Mouse (Mus musculus): ENCODE measurements around the gene Mymx. TPM values are rescaled to one million over a fixed set of nuclear protein-coding genes. Genes with fewer than 3 reads are reported as not detected.
A peak's percentile ranks its signal among the peaks of the same experiment; 100 is the strongest.

The Mymx gene
- polyA plus RNA-seq, 2 experiments = 37.8 to 53.5 TPM

DNA sequence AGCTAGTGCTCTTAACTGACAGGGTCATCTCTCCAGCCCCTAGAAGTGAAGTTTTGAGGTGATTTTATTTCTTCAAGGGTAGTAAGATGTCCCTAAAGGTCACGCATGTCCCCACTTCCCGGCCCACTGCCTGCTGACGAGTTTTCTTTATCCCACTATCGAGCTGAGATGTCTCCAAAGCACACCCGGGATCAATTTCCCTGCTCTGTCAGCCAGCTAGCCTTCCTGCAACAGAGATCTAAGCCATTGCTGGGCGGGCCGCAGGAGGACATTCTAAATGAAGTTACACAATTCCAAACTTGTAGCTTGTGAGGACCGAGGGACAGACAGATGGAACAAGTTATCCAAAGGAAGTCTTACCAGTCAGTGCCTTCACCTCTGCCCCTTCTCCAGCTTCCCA is 1.6 kb downstream of the Mymx start:
- H3K4me2 ChIP-seq (replicated peaks; ENCODE audit: low read depth, low read length, severe bottlenecking) = no peak overlapping the region
- TF ChIP-seq POLR2A (IDR thresholded peaks at IDR 0.05; ENCODE audit: borderline replicate concordance, extremely low read depth, insufficient read depth, insufficient read length) = no peak
- H3K36me3 ChIP-seq (ENCODE audit: control insufficient read depth, insufficient read depth, low read length) = no peaks in the 10 kb centered on the region
- 0 out of 2 replicates have a peak, but pooled peaks cover 18% of the 10 kb centered on the region for H3K27me3 ChIP-seq (ENCODE audit: control insufficient read depth, insufficient read depth, low read length)
- ATAC-seq (ENCODE audit: low FRiP score, low read depth) = no peak
- no peak overlapping the region for H3K27ac ChIP-seq (replicated peaks; ENCODE audit: low read depth, low read length)
- H3K4me3 ChIP-seq (replicated peaks; ENCODE audit: low read length) = no peak overlapping the region
- no peaks in the 10 kb centered on the region for H3K9me3 ChIP-seq (ENCODE audit: control insufficient read depth, low read length)
- H3K4me1 ChIP-seq (ENCODE audit: control insufficient read depth, insufficient read depth, low read length) = peaks cover 17% of the 10 kb centered on the region
- H3K9ac ChIP-seq (ENCODE audit: low read depth, low read length, severe bottlenecking) = no peak overlapping the region
- DNase-seq (ENCODE audit: low spot score) = no peak
- 50% methylated on average over 8 of the region's 8 CpGs for WGBS

DNA sequence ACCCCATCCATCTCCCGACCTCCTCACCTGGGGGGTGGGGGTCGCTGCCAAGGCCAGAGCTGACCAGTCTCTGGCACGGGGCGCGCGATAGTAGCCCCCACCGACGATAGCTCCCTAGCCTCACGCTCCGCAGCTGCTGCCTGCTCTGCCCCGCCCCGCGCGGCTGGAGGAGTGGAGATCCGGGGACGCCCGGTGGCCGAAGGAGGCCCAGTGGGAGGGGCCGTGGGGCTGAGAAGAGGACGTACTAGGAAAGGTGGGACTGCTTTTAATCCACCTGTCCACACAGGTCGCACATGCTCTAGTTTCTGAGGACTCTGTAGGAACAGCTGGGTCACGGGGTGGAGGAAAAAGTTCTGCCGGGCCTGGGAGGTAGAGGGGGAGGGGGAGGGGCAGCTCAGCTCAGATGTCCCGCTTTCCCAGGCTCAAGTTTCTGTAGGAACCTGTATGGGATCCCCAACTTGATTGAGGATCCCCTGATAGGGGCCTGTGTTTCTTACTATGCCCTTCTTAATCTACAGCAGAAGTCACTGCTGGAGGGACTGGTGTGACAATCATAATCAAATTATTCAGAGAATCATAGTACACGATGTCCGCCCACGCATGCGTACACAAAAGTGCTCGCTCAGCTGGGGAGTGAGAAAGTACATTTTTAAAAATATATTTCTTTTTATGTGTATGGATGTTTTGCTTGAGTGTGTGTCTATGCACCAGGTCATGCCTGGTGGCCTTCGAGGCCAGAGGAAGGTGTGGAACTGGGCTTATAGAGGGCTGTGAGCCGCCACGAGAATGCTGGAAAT is 2.3 kb downstream of the Mymx start, which contains the start of gene Slc29a1:
TSS of gene Slc29a1 (minus strand) at position 161 of the 797 bp plus-strand sequence.
- no peaks in the 10 kb centered on the region for H3K9me3 ChIP-seq (ENCODE audit: control insufficient read depth, low read length)
- peak within 1 kb of the TSS; percentile 56 for H3K4me2 ChIP-seq (replicated peaks; ENCODE audit: low read depth, low read length, severe bottlenecking)
- TF ChIP-seq POLR2A (IDR thresholded peaks at IDR 0.05; ENCODE audit: borderline replicate concordance, extremely low read depth, insufficient read depth, insufficient read length) = no peak
- no peaks in the 10 kb centered on the region for H3K36me3 ChIP-seq (ENCODE audit: control insufficient read depth, insufficient read depth, low read length)
- WGBS = 18% methylated on average over 31 of the region's 32 CpGs
- no peak within 1 kb of the TSS for H3K27ac ChIP-seq (replicated peaks; ENCODE audit: low read depth, low read length)
- H3K4me3 ChIP-seq (replicated peaks; ENCODE audit: low read length) = peak within 1 kb of the TSS; percentile 31
- ATAC-seq (ENCODE audit: low FRiP score, low read depth) (peak; percentile 30; the same call in 1 of the 2 replicates), DNase-seq (ENCODE audit: low spot score) (no peak)
- H3K9ac ChIP-seq (ENCODE audit: low read depth, low read length, severe bottlenecking) = peak within 1 kb of the TSS; percentile 12; the same call in 1 of the 2 replicates
- H3K27me3 ChIP-seq (ENCODE audit: control insufficient read depth, insufficient read depth, low read length) = 0 out of 2 replicates have a peak, but pooled peaks cover 18% of the 10 kb centered on the region
- H3K4me1 ChIP-seq (ENCODE audit: control insufficient read depth, insufficient read depth, low read length) = peaks cover 22% of the 10 kb centered on the region

DNA sequence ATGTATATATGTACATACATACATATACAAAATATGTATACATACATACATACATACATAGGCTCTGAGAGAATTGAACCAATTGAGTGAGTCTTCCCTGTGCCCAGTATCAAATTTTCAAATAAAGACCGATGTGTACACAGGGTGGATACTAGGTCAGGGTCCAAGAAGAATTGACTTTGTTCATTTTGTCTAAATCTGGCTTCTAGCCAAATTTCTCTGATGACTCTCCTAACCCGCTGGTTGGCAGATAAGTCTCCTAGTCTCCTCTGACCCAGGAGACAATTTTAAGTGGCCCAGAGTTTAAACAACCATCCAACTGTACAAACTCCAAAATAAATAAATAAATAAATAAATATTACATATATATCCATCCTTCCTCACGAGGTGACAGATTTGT is 3.0 kb downstream of the Mymx start:
- H3K4me3 ChIP-seq (replicated peaks; ENCODE audit: low read length) = peak overlapping the region; percentile 31; the same call in 1 of the 2 replicates
- no peak overlapping the region for H3K27ac ChIP-seq (replicated peaks; ENCODE audit: low read depth, low read length)
- WGBS = 63% methylated on average over 3 of the region's 3 CpGs
- H3K36me3 ChIP-seq (ENCODE audit: control insufficient read depth, insufficient read depth, low read length) = no peaks in the 10 kb centered on the region
- H3K4me2 ChIP-seq (replicated peaks; ENCODE audit: low read depth, low read length, severe bottlenecking) = peak overlapping the region; percentile 56; the same call in 1 of the 2 replicates
- no peaks in the 10 kb centered on the region for H3K9me3 ChIP-seq (ENCODE audit: control insufficient read depth, low read length)
- DNase-seq (ENCODE audit: low spot score) = no peak
- no peak overlapping the region for H3K9ac ChIP-seq (ENCODE audit: low read depth, low read length, severe bottlenecking)
- H3K4me1 ChIP-seq (ENCODE audit: control insufficient read depth, insufficient read depth, low read length) = peaks cover 28% of the 10 kb centered on the region
- no peak for ATAC-seq (ENCODE audit: low FRiP score, low read depth)
- 0 out of 2 replicates have a peak, but pooled peaks cover 18% of the 10 kb centered on the region for H3K27me3 ChIP-seq (ENCODE audit: control insufficient read depth, insufficient read depth, low read length)
- TF ChIP-seq POLR2A (IDR thresholded peaks at IDR 0.05; ENCODE audit: borderline replicate concordance, extremely low read depth, insufficient read depth, insufficient read length) = no peak

DNA sequence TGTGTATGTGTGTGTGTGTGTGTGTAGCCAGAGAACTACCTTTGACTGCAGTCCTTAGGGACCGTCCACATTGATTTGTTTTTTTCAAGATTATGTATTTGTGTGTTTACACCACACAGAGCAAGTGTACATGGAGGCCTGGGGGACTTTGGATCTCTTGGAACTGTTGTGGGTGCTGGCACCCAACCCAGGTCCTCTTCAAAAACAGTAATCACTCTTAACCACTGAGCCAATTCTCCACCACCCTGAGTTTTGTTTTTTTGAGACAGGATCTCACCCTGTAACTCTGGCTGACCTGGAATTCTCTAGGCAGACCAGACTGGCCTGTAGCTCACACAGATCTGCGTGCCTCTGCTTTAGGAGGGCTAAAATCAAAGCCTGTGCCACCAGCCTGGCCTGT is 3.5 kb downstream of the Mymx start:
- TF ChIP-seq POLR2A (IDR thresholded peaks at IDR 0.05; ENCODE audit: borderline replicate concordance, extremely low read depth, insufficient read depth, insufficient read length) = no peak
- no peak overlapping the region for H3K4me3 ChIP-seq (replicated peaks; ENCODE audit: low read length)
- 79% methylated on average over 2 of the region's 2 CpGs for WGBS
- H3K27ac ChIP-seq (replicated peaks; ENCODE audit: low read depth, low read length) = no peak overlapping the region
- no peak overlapping the region for H3K4me2 ChIP-seq (replicated peaks; ENCODE audit: low read depth, low read length, severe bottlenecking)
- no peak overlapping the region for H3K9ac ChIP-seq (ENCODE audit: low read depth, low read length, severe bottlenecking)
- no peak for DNase-seq (ENCODE audit: low spot score)
- H3K4me1 ChIP-seq (ENCODE audit: control insufficient read depth, insufficient read depth, low read length) = peaks cover 32% of the 10 kb centered on the region
- H3K9me3 ChIP-seq (ENCODE audit: control insufficient read depth, low read length) = no peaks in the 10 kb centered on the region
- 0 out of 2 replicates have a peak, but pooled peaks cover 18% of the 10 kb centered on the region for H3K27me3 ChIP-seq (ENCODE audit: control insufficient read depth, insufficient read depth, low read length)
- H3K36me3 ChIP-seq (ENCODE audit: control insufficient read depth, insufficient read depth, low read length) = no peaks in the 10 kb centered on the region
- ATAC-seq (ENCODE audit: low FRiP score, low read depth) = no peak

DNA sequence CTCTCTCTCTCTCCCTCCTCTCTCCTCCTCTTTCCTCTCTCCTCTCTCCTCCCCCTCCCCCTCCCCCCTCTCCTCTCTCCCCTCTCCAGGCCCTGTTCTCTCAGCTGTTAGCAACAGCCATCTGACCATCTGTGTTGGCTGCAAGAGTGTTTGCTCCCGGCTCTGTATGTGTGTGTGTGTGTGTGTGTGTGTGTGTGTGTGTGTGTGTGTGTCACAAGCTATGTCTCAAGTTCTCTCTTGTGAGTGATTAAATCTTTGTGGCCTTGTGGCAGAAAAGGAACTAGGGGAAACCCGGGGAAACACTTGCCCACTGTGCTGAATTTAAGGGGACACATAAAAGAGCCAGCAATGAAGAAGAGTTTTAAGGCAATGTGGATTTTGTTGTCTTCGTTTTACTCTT is 4.1 kb downstream of the Mymx start:
- DNase-seq (ENCODE audit: low spot score) (no peak), ATAC-seq (ENCODE audit: low FRiP score, low read depth) (no peak)
- H3K9ac ChIP-seq (ENCODE audit: low read depth, low read length, severe bottlenecking) = no peak overlapping the region
- TF ChIP-seq POLR2A (IDR thresholded peaks at IDR 0.05; ENCODE audit: borderline replicate concordance, extremely low read depth, insufficient read depth, insufficient read length) = no peak
- no peaks in the 10 kb centered on the region for H3K36me3 ChIP-seq (ENCODE audit: control insufficient read depth, insufficient read depth, low read length)
- H3K27me3 ChIP-seq (ENCODE audit: control insufficient read depth, insufficient read depth, low read length) = 0 out of 2 replicates have a peak, but pooled peaks cover 18% of the 10 kb centered on the region
- no peak overlapping the region for H3K27ac ChIP-seq (replicated peaks; ENCODE audit: low read depth, low read length)
- no peak overlapping the region for H3K4me3 ChIP-seq (replicated peaks; ENCODE audit: low read length)
- no peaks in the 10 kb centered on the region for H3K9me3 ChIP-seq (ENCODE audit: control insufficient read depth, low read length)
- no peak overlapping the region for H3K4me2 ChIP-seq (replicated peaks; ENCODE audit: low read depth, low read length, severe bottlenecking)
- WGBS = 28% methylated on average over 3 of the region's 3 CpGs
- peaks cover 34% of the 10 kb centered on the region for H3K4me1 ChIP-seq (ENCODE audit: control insufficient read depth, insufficient read depth, low read length)
